Mouse (Mus musculus) liver, embryonic 11.5 days (tissue): ENCODE measurements around the gene Gapdhs. TPM values are rescaled to one million over a fixed set of nuclear protein-coding genes. Genes with fewer than 3 reads are reported as not detected.

ENCODE experiments used
- polyA plus RNA-seq: library from polyadenylated mRNA; unstranded; fragments of >200 nt; fragmentation: Nextera tagmentation; extraction: Ambion mirVana; gene quantifications from 2 replicates; pipeline ENCODE4 v1.2.1, GENCODE M21; 2014

Gene Gapdhs
- polyA plus RNA-seq, 1 experiment from 2014 or later, result 0.44 TPM

Other genes with a start within 250 kb of the Gapdhs start
- gene Arhgap33, start 208.6 kb downstream of the Gapdhs start, polyA plus RNA-seq, result 7.1 and 7.5 TPM in 2 replicates
- 3.9 and 5.4 TPM in 2 replicates for gene Hspb6, start 191.5 kb downstream of the Gapdhs start, polyA plus RNA-seq
- gene Proser3, start 191.4 kb downstream of the Gapdhs start, polyA plus RNA-seq, result 10.7 and 13.0 TPM in 2 replicates
- gene Lin37, start 183.8 kb downstream of the Gapdhs start, polyA plus RNA-seq, result 38.7 and 41.0 TPM in 2 replicates
- gene U2af1l4, start 180.4 kb downstream of the Gapdhs start, polyA plus RNA-seq, result 71.0 and 73.1 TPM in 2 replicates
- gene Gm49396, start 180.3 kb downstream of the Gapdhs start, polyA plus RNA-seq, result 6.8 and 8.0 TPM in 2 replicates
- gene Psenen, start 180.1 kb downstream of the Gapdhs start, polyA plus RNA-seq, result 85.2 and 102 TPM in 2 replicates
- gene Igflr1, start 178.3 kb downstream of the Gapdhs start, polyA plus RNA-seq, result 3.1 and 3.7 TPM in 2 replicates
- 7.4 and 11.4 TPM in 2 replicates for gene Kmt2b, start 155.0 kb downstream of the Gapdhs start, polyA plus RNA-seq
- gene Zbtb32, start 144.8 kb downstream of the Gapdhs start, polyA plus RNA-seq, result 0.25 and 0.62 TPM in 2 replicates
- gene Upk1a, start 130.8 kb downstream of the Gapdhs start, polyA plus RNA-seq, result 0.66 and 1.5 TPM in 2 replicates
- gene Cox6b1, start 117.5 kb downstream of the Gapdhs start, polyA plus RNA-seq, result 809 and 909 TPM in 2 replicates
- 0.16 and 0.17 TPM in 2 replicates for gene Etv2, start 107.8 kb downstream of the Gapdhs start, polyA plus RNA-seq
- 101 TPM in 2 replicates for gene Rbm42, start 93.4 kb downstream of the Gapdhs start, polyA plus RNA-seq
- 64.3 and 65.6 TPM in 2 replicates for gene Haus5, start 78.7 kb downstream of the Gapdhs start, polyA plus RNA-seq
- not detected in 2 replicates for gene Pmis2, start 72.1 kb downstream of the Gapdhs start, polyA plus RNA-seq
- gene 2200002J24Rik, start 44.8 kb downstream of the Gapdhs start, polyA plus RNA-seq, result 0.53 TPM in 1 of 2 replicates, not detected in the other
- gene Atp4a, start 31.5 kb downstream of the Gapdhs start, polyA plus RNA-seq, result 1.5 and 1.9 TPM in 2 replicates
- 168 and 181 TPM in 2 replicates for gene Tmem147, start 14.1 kb downstream of the Gapdhs start, polyA plus RNA-seq
- gene Sbsn, start 7.8 kb upstream of the Gapdhs start, polyA plus RNA-seq, result 0.07 and 0.21 TPM in 2 replicates
- not detected in 2 replicates for gene Dmkn, start 20.1 kb upstream of the Gapdhs start, polyA plus RNA-seq
- not detected in 2 replicates for gene Krtdap, start 44.2 kb upstream of the Gapdhs start, polyA plus RNA-seq
- gene Ffar2, start 80.1 kb upstream of the Gapdhs start, polyA plus RNA-seq, result 0.36 and 0.47 TPM in 2 replicates
- gene Ffar3, start 112.5 kb upstream of the Gapdhs start, polyA plus RNA-seq, result not detected in 2 replicates
- gene Ffar1, start 117.9 kb upstream of the Gapdhs start, polyA plus RNA-seq, result not detected in 2 replicates
- gene Cd22, start 136.7 kb upstream of the Gapdhs start, polyA plus RNA-seq, result 0.07 TPM in 1 of 2 replicates, not detected in the other
- gene Mag, start 171.2 kb upstream of the Gapdhs start, polyA plus RNA-seq, result 0.08 and 0.23 TPM in 2 replicates
- gene Hamp2, start 181.0 kb upstream of the Gapdhs start, polyA plus RNA-seq, result not detected in 2 replicates
- not detected in 2 replicates for gene Hamp, start 200.4 kb upstream of the Gapdhs start, polyA plus RNA-seq
- 17.8 and 19.9 TPM in 2 replicates for gene Usf2, start 213.1 kb upstream of the Gapdhs start, polyA plus RNA-seq
- 39.7 and 43.0 TPM in 2 replicates for gene Lsr, start 229.8 kb upstream of the Gapdhs start, polyA plus RNA-seq
- 3.2 and 4.1 TPM in 2 replicates for gene Fam187b, start 230.1 kb upstream of the Gapdhs start, polyA plus RNA-seq